Mouse (Mus musculus) heart, postnatal 0 days (tissue): Measurements from ENCODE around the gene Usp48. TPM values are rescaled to one million over a fixed set of nuclear protein-coding genes. Genes with fewer than 3 reads are reported as not detected.

Experiments used
- ATAC-seq: fragments of 200-750 bp; cut with Nextera tagmentation; 2 replicates; pipeline ENCODE4 v1.8.0; 2017; ENCODE audit warnings: low read depth, moderate number of reproducible peaks, moderate library complexity; ENCODE audit not compliant: insufficient read depth
- DNase-seq: peaks from one replicate; pipeline ENCODE4 v3.0.0-alpha.2; 2016; ENCODE audit warnings: low spot score
- H3K27ac ChIP-seq: fragments of 300-500 bp; sonication (generic); 2 replicates; pipeline ENCODE4 v1.5.1; 2014; ENCODE audit warnings: low read depth, mild to moderate bottlenecking
- H3K27me3 ChIP-seq: fragments of 300-500 bp; sonication (generic); 2 replicates; pipeline ENCODE4 v1.6.1; 2014; ENCODE audit warnings: low read length, mixed read lengths; ENCODE audit not compliant: control insufficient read depth, insufficient read depth
- H3K36me3 ChIP-seq: fragments of 300-500 bp; sonication (generic); replicated peaks from 2 replicates; pipeline ENCODE4 v1.6.1; 2014; ENCODE audit warnings: low read length, mixed read lengths; ENCODE audit not compliant: control insufficient read depth, insufficient read depth
- H3K4me1 ChIP-seq: fragments of 300-500 bp; sonication (generic); 2 replicates; pipeline ENCODE4 v1.6.1; 2014; ENCODE audit warnings: antibody characterized with exemption; ENCODE audit not compliant: control insufficient read depth, insufficient read depth
- H3K4me2 ChIP-seq: fragments of 300-500 bp; sonication (generic); 2 replicates; pipeline ENCODE4 v1.6.1; 2014; ENCODE audit warnings: low read depth, mild to moderate bottlenecking, low read length, moderate library complexity
- H3K4me3 ChIP-seq: fragments of 300-500 bp; sonication (generic); 2 replicates; pipeline ENCODE4 v1.5.1; 2014; ENCODE audit warnings: low read depth, low read length
- H3K9ac ChIP-seq: fragments of 300-500 bp; sonication (generic); replicated peaks from 2 replicates; pipeline ENCODE4 v1.6.1; 2014; ENCODE audit warnings: low read depth, low read length, mixed read lengths
- H3K9me3 ChIP-seq: fragments of 300-500 bp; sonication (generic); replicated peaks from 2 replicates; pipeline ENCODE4 v1.6.1; 2016; ENCODE audit warnings: low read length; ENCODE audit not compliant: control insufficient read depth
- CTCF ChIP-seq: IDR thresholded peaks from 2 replicates; pipeline ENCODE4 v1.5.1; 2016; ENCODE audit warnings: antibody characterized with exemption, control low read depth, low read depth
- EP300 ChIP-seq: IDR thresholded peaks from 2 replicates; pipeline ENCODE4 v1.6.1; 2016; ENCODE audit warnings: antibody characterized with exemption, low read depth
- WGBS: fragments of 180-500 bp; shearing (Covaris S2); extraction: QIAGEN DNeasy Blood & Tissue Kit; methylation state at CpG from one replicate; pipeline ENCODE4 v1.1.7; 2014; 5-methylcytosine and 5-hydroxymethylcytosine counted together
- polyA plus RNA-seq: library from polyadenylated mRNA; unstranded; fragments of >200 nt; fragmentation: Nextera tagmentation; extraction: Ambion mirVana; gene quantifications from 2 replicates; pipeline ENCODE4 v1.2.1, GENCODE M21; 2015
- total RNA-seq: library from RNA; depleted of rRNA; stranded (reverse); fragments of >200 nt; gene quantifications from 2 replicates; pipeline ENCODE4 v1.2.3, GENCODE M21; 2014; ENCODE audit warnings: low replicate concordance

The Usp48 gene
- total and polyA plus RNA-seq, 2 experiments from 2014 or later: 16.4 to 36.7 TPM

DNA sequence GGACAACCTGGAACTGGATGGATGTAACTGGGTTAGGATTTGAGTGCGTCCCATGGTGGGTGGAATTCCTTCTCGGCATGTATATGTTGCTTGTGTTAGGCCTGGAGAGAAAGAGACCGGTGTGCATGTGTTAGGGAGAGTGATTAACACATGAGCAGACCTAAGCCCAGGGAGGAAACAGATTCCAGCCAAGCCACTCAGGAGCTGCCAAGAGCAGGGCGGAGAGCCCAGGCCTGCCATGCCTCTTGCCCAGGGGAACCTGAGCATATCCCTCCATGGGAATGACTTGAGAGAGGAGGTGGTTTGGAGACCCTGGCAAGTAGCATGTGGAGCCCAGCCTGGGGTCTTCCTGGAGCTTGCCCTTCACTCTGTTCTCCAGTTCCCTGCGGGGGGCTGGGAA is 84.4 kb downstream of the Usp48 start:
- no peak overlapping the region for H3K9ac ChIP-seq
- 65% methylated on average over 5 of the region's 5 CpGs for WGBS
- TF ChIP-seq EP300: no peak
- no peak for TF ChIP-seq CTCF
- no peaks in the 10 kb centered on the region for H3K36me3 ChIP-seq
- no peaks in the 10 kb centered on the region for H3K4me1 ChIP-seq
- peaks cover 63% of the 10 kb centered on the region for H3K27me3 ChIP-seq
- no peak overlapping the region for H3K4me2 ChIP-seq
- no peak overlapping the region for H3K27ac ChIP-seq
- H3K4me3 ChIP-seq: no peak overlapping the region
- DNase-seq (no peak), ATAC-seq (no peak)
- H3K9me3 ChIP-seq: no peaks in the 10 kb centered on the region

DNA sequence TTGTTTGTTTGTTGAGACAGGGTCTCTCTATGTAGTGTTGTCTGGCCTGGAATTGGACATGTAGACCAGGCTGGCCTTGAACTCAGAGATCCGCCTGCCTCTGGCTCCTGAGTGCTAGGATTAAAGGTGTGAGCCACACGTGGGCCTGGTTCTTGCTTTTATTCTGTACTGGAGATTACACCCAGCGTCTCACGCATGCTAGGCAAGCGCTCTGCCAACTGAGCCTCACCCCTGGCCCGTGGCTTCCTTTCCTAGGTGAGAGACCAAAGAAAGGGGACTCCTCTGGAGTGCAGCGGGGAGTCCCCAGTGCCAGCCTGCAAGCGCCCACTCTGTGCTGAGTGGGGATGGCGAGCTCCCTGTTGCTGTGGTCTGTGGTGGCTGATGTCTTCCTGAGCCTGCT is 85.0 kb downstream of the Usp48 start:
- Histone ChIP-seq H3K9me3 (no peaks in the 10 kb centered on the region), H3K27me3 (peaks cover 68% of the 10 kb centered on the region)

DNA sequence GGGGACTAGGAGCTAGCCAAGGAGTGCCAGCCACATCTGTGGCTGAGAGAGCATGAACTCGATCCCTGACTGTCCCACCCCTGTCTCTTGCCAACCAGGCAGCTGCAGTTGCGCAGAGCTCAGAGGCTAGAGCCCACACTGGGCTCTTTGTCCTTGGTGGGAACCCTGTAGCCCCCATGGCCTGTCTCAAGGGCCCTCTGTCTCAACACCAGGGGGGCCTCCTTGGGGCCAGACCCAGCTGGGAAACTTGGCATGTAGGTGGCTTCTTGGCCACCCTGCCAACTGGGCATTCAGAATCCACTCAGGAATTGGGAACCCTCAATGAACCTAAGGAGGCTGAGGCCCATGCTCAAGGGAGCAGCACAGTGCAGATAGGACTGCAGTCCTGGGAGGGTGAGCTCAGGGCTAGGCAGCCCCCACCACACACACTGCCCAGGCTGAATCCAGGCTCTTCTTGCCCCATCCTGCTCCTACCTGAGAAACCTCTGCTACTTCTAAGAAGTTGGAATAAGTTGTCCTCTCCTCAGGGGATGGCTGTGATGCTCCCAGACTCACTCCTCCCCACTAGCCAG is 86.5 kb downstream of the Usp48 start:
- H3K4me1 ChIP-seq: no peaks in the 10 kb centered on the region
- DNase-seq: no peak
- no peak for TF ChIP-seq EP300
- TF ChIP-seq CTCF: no peak
- no peak overlapping the region for H3K4me3 ChIP-seq
- no peak overlapping the region for H3K9ac ChIP-seq
- H3K4me2 ChIP-seq: no peak overlapping the region
- no peak overlapping the region for H3K27ac ChIP-seq
- H3K27me3 ChIP-seq: peaks cover 82% of the 10 kb centered on the region
- H3K9me3 ChIP-seq: no peaks in the 10 kb centered on the region
- ATAC-seq: no peak
- no peaks in the 10 kb centered on the region for H3K36me3 ChIP-seq
- WGBS: 76% methylated on average over 2 of the region's 2 CpGs

More for the DNA sequence above, 85.0 kb downstream of the Usp48 start:
- Histone ChIP-seq H3K36me3 (no peaks in the 10 kb centered on the region), H3K27ac (no peak overlapping the region), H3K4me3 (no peak overlapping the region), H3K4me1 (no peaks in the 10 kb centered on the region), H3K4me2 (no peak overlapping the region), H3K9ac (no peak overlapping the region)
- no peak for TF ChIP-seq CTCF
- no peak for TF ChIP-seq EP300
- no peak for DNase-seq
- WGBS: 61% methylated on average over 9 of the region's 9 CpGs
- no peak for ATAC-seq

DNA sequence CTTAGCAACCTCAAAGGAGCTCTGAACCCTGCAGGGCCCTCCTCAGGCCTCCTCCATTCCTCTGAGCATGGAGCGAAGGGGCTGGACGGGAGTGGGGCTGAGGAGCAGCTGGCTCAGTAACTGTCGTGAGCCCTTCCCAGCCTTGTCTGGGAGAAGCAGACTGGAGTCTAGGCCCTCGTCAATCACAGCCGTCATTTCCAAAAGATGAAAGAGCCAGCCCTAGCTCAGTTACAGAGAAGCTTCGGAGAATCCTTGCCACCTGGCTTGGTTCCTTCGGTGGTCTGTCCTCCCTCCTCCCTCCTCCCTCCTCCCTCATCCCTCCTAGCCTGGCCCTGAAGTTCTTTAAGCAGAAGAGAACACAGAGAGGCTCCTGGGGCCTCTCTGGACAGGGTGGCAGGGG is 87.2 kb downstream of the Usp48 start:
- Histone ChIP-seq H3K4me3 (no peak overlapping the region), H3K4me1 (no peaks in the 10 kb centered on the region), H3K4me2 (no peak overlapping the region), H3K27ac (no peak overlapping the region), H3K9ac (no peak overlapping the region), H3K9me3 (no peaks in the 10 kb centered on the region), H3K36me3 (no peaks in the 10 kb centered on the region), H3K27me3 (peaks cover 77% of the 10 kb centered on the region)
- ATAC-seq (no peak), DNase-seq (no peak)
- WGBS: 44% methylated on average over 7 of the region's 7 CpGs
- TF ChIP-seq CTCF (no peak), EP300 (no peak)

DNA sequence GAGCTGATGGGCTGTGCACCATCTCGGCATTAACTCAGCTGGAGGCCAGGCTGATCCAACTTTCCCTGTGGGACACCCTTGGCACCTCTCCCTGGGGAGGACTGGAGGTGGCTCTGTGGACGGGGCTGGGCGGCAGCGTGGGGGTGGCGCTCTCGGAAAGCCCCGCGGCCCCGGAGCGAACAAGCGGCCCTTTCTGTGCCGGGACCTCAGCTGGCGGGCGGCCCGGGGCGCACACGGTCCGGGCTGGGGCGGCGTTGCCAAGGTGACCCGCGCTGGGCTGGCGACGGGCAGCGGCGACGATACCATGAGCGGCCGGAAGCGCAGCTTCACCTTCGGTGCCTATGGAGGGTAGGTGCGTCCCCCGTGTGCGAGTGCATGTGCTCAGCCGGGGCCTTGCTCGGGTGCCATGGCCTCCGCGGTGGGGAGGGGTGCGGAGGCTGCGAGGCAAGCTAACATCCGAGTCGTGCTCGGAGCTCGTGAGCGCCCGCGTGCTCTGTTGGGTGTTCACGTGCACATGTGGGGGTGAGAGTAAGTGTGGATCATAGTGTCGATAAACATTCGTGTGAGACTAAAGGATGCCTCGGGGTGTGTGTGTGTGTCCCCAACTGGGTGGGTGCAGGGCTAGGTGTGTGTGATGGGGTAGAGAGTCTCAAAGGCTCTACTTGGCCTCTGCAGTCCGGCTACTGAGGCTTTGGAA is 88.0 kb downstream of the Usp48 start:
- DNase-seq (no peak), ATAC-seq (peak; percentile 19; the same call in 1 of the 2 replicates)
- Histone ChIP-seq H3K4me2 (peak overlapping the region; percentile 51), H3K9ac (no peak overlapping the region), H3K4me1 (no peaks in the 10 kb centered on the region), H3K36me3 (no peaks in the 10 kb centered on the region), H3K27ac (no peak overlapping the region), H3K4me3 (peak overlapping the region; percentile 30), H3K9me3 (no peaks in the 10 kb centered on the region), H3K27me3 (peaks cover 73% of the 10 kb centered on the region)
- no peak for TF ChIP-seq CTCF
- TF ChIP-seq EP300: no peak
- 5% methylated on average over 52 of the region's 52 CpGs for WGBS

DNA sequence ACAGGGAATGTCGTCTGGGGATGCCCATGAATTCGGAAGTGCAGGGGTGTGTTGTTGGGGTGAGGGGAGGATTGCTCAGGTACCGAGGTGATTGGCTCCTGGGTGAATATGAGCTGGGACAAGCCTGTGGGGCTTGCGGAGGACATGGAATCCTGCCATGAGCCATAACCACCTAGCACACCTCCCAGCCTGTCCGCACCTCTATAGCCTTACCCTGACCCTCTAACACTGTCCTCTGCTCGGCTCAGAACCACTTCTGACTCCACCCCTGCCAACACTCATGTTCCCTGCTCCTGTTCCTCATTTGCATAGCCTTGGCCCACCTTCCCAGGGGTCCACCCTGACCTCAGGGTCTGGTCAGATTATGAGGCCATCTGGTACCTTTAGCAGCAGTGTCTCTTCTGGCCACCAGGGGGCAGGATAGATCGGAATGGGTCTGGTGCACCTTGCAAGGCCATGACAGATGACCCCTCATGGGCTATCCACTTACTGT is 89.5 kb downstream of the Usp48 start:
- no peaks in the 10 kb centered on the region for H3K36me3 ChIP-seq
- no peak overlapping the region for H3K27ac ChIP-seq
- WGBS: 47% methylated on average over 7 of the region's 7 CpGs
- no peaks in the 10 kb centered on the region for H3K9me3 ChIP-seq
- peak; percentile 83 for TF ChIP-seq CTCF
- no peak for TF ChIP-seq EP300
- ATAC-seq (peak; percentile 26; the same call in 1 of the 2 replicates), DNase-seq (no peak)
- peaks cover 71% of the 10 kb centered on the region for H3K27me3 ChIP-seq
- no peak overlapping the region for H3K9ac ChIP-seq
- no peak overlapping the region for H3K4me2 ChIP-seq
- H3K4me3 ChIP-seq: no peak overlapping the region
- H3K4me1 ChIP-seq: no peaks in the 10 kb centered on the region
